Mouse (Mus musculus): ENCODE data around the gene Kcns1.

DNA sequence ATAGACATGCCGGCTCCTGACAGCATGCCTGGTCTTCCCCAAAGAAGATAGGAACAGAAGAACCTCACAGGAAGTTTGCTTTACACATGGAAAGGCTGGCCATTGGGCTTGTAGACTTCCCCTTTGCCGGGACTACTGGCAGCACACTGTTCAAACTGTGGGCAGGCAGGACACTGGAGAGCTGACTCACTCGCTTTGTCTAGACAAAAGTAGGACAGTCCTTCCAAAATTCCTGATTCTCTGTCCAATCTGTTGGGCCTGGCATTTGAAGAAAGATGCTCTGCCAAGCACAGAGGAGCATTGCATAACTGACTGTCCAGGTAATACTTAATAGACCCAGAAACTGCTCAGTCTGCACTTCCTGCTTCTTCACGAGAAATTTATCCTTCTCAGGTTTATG, 35.8 kb upstream of the Kcns1 start:
- TF ChIP-seq POLR2A (IDR thresholded peaks at IDR 0.05; ENCODE audit: insufficient read length, low read depth), result no peak
- no peak for TF ChIP-seq REST (IDR thresholded peaks at IDR 0.05; ENCODE audit: insufficient read depth, insufficient read length)
- TF ChIP-seq POLR2AphosphoS2 (IDR thresholded peaks at IDR 0.05; ENCODE audit: insufficient read length, low read depth), result no peak
- no peak for TF ChIP-seq SRF (IDR thresholded peaks at IDR 0.05; ENCODE audit: control insufficient read depth, insufficient read length, low read depth)
- no peak for TF ChIP-seq E2F4 (IDR thresholded peaks at IDR 0.05; ENCODE audit: insufficient read depth)
- TF ChIP-seq TCF12 (IDR thresholded peaks at IDR 0.05; ENCODE audit: insufficient read depth, poor library complexity, severe bottlenecking), result no peak
- no peak for TF ChIP-seq USF1 (IDR thresholded peaks at IDR 0.05; ENCODE audit: low read depth)
- TF ChIP-seq MAX (IDR thresholded peaks at IDR 0.05; ENCODE audit: low read depth), result no peak
- TF ChIP-seq MYOD1 (IDR thresholded peaks at IDR 0.05; ENCODE audit: control insufficient read depth in 1 of 3, insufficient read length in 2 of 3, low read depth in 2 of 3), result no peak
- no peak for TF ChIP-seq CEBPB (IDR thresholded peaks at IDR 0.05; ENCODE audit: insufficient read depth, poor library complexity, severe bottlenecking)
- no peak for TF ChIP-seq TCF3 (IDR thresholded peaks at IDR 0.05; ENCODE audit: insufficient read length, low read depth)
- TF ChIP-seq MYOG (IDR thresholded peaks at IDR 0.05; ENCODE audit: control insufficient read depth in 1 of 3, insufficient read depth in 1 of 3, insufficient read length in 2 of 3, low read depth in 2 of 3), result no peak
